Mouse (Mus musculus): ENCODE measurements around the gene Rimkla. TPM values are rescaled to one million over a fixed set of nuclear protein-coding genes. Genes with fewer than 3 reads are reported as not detected.
A peak's percentile ranks its signal among the peaks of the same experiment; 100 is the strongest.
"Not testable (repeated sequence)": the region's sequence is repeated elsewhere in the genome, so short reads cannot be mapped to it uniquely, and the experiment has no call there.

Rimkla gene
- 1 to 10 TPM; 6.2 to 9.3 TPM for total RNA-seq (2021)
- long read RNA-seq, experiment 1, full-length matches to known transcripts: 11 of 19 reads
- long read RNA-seq, experiment 1, partial matches to known transcripts: 3 of 19 reads
- long read RNA-seq, experiment 1, other reads (novel, unspliced or antisense): 5 of 19 reads
- long read RNA-seq, experiment 2, full-length matches to known transcripts: 10 of 16 reads
- long read RNA-seq, experiment 2, partial matches to known transcripts: 1 of 16 reads
- long read RNA-seq, experiment 2, other reads (novel, unspliced or antisense): 5 of 16 reads

- Histone ChIP-seq H3K27ac (peak within 1 kb of the TSS; percentile 71), H3K4me3 (peak within 1 kb of the TSS; percentile 65)
- no peak for TF ChIP-seq CTCF (IDR thresholded peaks at IDR 0.05)
- peak; percentile 61 to 73 for DNase-seq (ENCODE audit: extremely low spot score in 1 of 2, low spot score in 2 of 2)
- intact Hi-C loops (cut with DNase I): loop anchor here (2.0 kb wide), 1 partner anchor 46 kb away; the partner anchor contains the start of gene Frg2f1
Observed at GRCm38 (mm10) chr4:119492291-119492932, at the start of gene Rimkla. TSS of gene Rimkla (minus strand) at chr4:119492628.

GRCm38 (mm10) chr4:119540533-119540890, 48.1 kb upstream of the Rimkla start:
- no peak for DNase-seq (ENCODE audit: extremely low spot score in 1 of 2, low spot score in 2 of 2)
- TF ChIP-seq CTCF (IDR thresholded peaks at IDR 0.05): no peak
- Histone ChIP-seq H3K4me3 (peak overlapping the region; percentile 93), H3K27ac (peak overlapping the region; percentile 91)
- intact Hi-C loops (cut with DNase I): no loop called here

- Histone ChIP-seq H3K4me3 (peak overlapping the region; percentile 93), H3K27ac (peak overlapping the region; percentile 99)
- DNase-seq (ENCODE audit: extremely low spot score in 1 of 2, low spot score in 2 of 2): peak; percentile 31 to 50
- intact Hi-C loops (cut with DNase I): loop anchor here (2.0 to 10.0 kb wide), 5 partner anchors 47 to 298 kb away; partner anchors contain the start of genes Ppcs, Rimkla, Ybx1 and Zmynd12
- no peak for TF ChIP-seq CTCF (IDR thresholded peaks at IDR 0.05)
Observed at GRCm38 (mm10) chr4:119539836-119540532, 47.6 kb upstream of the Rimkla start.

GRCm38 (mm10) chr4:119539031-119539824, 46.8 kb upstream of the Rimkla start, which contains the start of gene Frg2f1:
TSS of gene Frg2f1 (minus strand) at chr4:119539529.
- peak; percentile 95 to 97 for DNase-seq (ENCODE audit: extremely low spot score in 1 of 2, low spot score in 2 of 2)
- Histone ChIP-seq H3K27ac (peak within 1 kb of the TSS; percentile 99), H3K4me3 (peak within 1 kb of the TSS; percentile 93)
- intact Hi-C loops (cut with DNase I): loop anchor here (2.0 to 10.0 kb wide), 5 partner anchors 46 to 297 kb away; partner anchors contain the start of genes Ppcs, Rimkla, Ybx1 and Zmynd12
- no peak for TF ChIP-seq CTCF (IDR thresholded peaks at IDR 0.05)

- intact Hi-C loops (cut with DNase I): loop anchor here (5.0 to 10.0 kb wide), 2 partner anchors 243 to 295 kb away; partner anchors contain the start of gene Ybx1
- Histone ChIP-seq H3K4me3 (no peak overlapping the region), H3K27ac (no peak overlapping the region)
- no peak for DNase-seq (ENCODE audit: extremely low spot score in 1 of 2, low spot score in 2 of 2)
- no peak for TF ChIP-seq CTCF (IDR thresholded peaks at IDR 0.05)
Observed at GRCm38 (mm10) chr4:119537436-119537835, 45.0 kb upstream of the Rimkla start.

GRCm38 (mm10) chr4:119536615-119537014, 44.2 kb upstream of the Rimkla start, which contains the start of gene Foxj3:
TSS of gene Foxj3 (plus strand) at chr4:119537004.
- H3K27ac ChIP-seq; DNase-seq (ENCODE audit: extremely low spot score in 1 of 2, low spot score in 2 of 2); H3K4me3 ChIP-seq: not testable (repeated sequence)
- intact Hi-C loops (cut with DNase I): loop anchor here (5.0 to 10.0 kb wide), 2 partner anchors 242 to 294 kb away; partner anchors contain the start of gene Ybx1

GRCm38 (mm10) chr4:119535103-119535502, 42.7 kb upstream of the Rimkla start:
- H3K27ac ChIP-seq: no peak overlapping the region
- no peak overlapping the region for H3K4me3 ChIP-seq
- intact Hi-C loops (cut with DNase I): loop anchor here (5.0 to 10.0 kb wide), 2 partner anchors 240 to 293 kb away; partner anchors contain the start of gene Ybx1
- no peak for DNase-seq (ENCODE audit: extremely low spot score in 1 of 2, low spot score in 2 of 2)
- TF ChIP-seq CTCF (IDR thresholded peaks at IDR 0.05): no peak

- no peak overlapping the region for H3K27ac ChIP-seq
- no peak for DNase-seq (ENCODE audit: extremely low spot score in 1 of 2, low spot score in 2 of 2)
- H3K4me3 ChIP-seq: no peak overlapping the region
- intact Hi-C loops (cut with DNase I): loop anchor here (10.0 kb wide), 1 partner anchor 237 kb away; the partner anchor contains the start of gene Ybx1
- TF ChIP-seq CTCF (IDR thresholded peaks at IDR 0.05): peak; percentile 58
Observed at GRCm38 (mm10) chr4:119531813-119532212, 39.4 kb upstream of the Rimkla start.

GRCm38 (mm10) chr4:119526329-119526845, 34.0 kb upstream of the Rimkla start:
- intact Hi-C loops (cut with DNase I): no loop called here
- H3K27ac ChIP-seq: no peak overlapping the region
- H3K4me3 ChIP-seq: no peak overlapping the region
- no peak for TF ChIP-seq CTCF (IDR thresholded peaks at IDR 0.05)
- DNase-seq (ENCODE audit: extremely low spot score in 1 of 2, low spot score in 2 of 2): no peak

GRCm38 (mm10) chr4:119524466-119524865, 32.0 kb upstream of the Rimkla start:
- no peak for DNase-seq (ENCODE audit: extremely low spot score in 1 of 2, low spot score in 2 of 2)
- Histone ChIP-seq H3K4me3 (no peak overlapping the region), H3K27ac (peak overlapping the region; percentile 28; the same call in 1 of the 2 replicates)
- intact Hi-C loops (cut with DNase I): no loop called here
- no peak for TF ChIP-seq CTCF (IDR thresholded peaks at IDR 0.05)

- no peak overlapping the region for H3K4me3 ChIP-seq
- TF ChIP-seq CTCF (IDR thresholded peaks at IDR 0.05): no peak
- intact Hi-C loops (cut with DNase I): no loop called here
- no peak overlapping the region for H3K27ac ChIP-seq
- no peak for DNase-seq (ENCODE audit: extremely low spot score in 1 of 2, low spot score in 2 of 2)
Observed at GRCm38 (mm10) chr4:119524010-119524409, 31.6 kb upstream of the Rimkla start.
